Mouse (Mus musculus): Measurements from ENCODE around the gene Dlgap1. TPM values are rescaled to one million over a fixed set of nuclear protein-coding genes. Genes with fewer than 3 reads are reported as not detected.
A peak's percentile ranks its signal among the peaks of the same experiment; 100 is the strongest.
"Not testable (repeated sequence)": the region's sequence is repeated elsewhere in the genome, so short reads cannot be mapped to it uniquely, and the experiment has no call there.

The Dlgap1 gene
- polyA plus RNA-seq, 1 experiment from 2014 or later, result 3.7 TPM

DNA sequence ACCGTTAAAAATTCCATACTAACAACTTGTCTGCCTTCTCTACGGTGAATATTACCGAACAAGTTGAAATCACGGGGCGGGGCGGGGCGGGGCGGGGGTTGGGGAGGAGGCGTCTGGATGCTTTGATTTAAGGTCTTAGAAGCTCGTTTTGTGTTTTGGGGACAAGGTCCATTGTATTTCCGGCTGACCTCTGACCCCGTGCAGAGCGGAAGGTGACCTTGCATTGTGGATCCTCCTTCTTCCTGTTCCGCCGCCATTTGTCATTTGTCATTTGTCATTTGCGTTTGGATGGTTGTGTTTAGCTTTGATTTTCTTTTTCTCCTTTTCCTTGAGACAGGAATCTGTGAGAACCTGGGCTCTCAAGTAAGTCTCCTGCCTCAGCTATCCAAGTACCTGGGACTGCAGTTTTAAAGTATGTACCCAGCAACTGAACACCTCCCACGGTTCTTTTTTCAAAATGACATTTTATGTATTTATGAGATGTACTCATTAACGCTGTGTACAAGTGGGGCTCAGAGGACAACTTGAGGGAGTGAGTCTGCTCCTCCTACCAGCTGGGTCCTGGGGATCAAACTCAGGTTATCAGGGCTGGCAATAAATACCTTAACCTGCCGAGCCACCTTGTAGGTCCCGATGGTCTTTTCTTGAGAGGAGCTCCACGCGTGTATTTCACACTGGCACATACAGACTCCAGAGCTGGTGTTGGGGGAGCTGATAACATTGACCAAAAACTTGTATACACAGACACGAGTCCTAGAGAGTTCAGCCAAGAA is 861.3 kb downstream of the Dlgap1 start:
- Histone ChIP-seq H3K27me3 (replicated peaks; ENCODE audit: control insufficient read depth, insufficient read depth, low read length) (no peaks in the 10 kb centered on the region), H3K9me3 (ENCODE audit: control insufficient read depth, low read length) (no peaks in the 10 kb centered on the region), H3K4me2 (ENCODE audit: low read depth, low read length) (no peak overlapping the region), H3K27ac (replicated peaks; ENCODE audit: low read depth, low read length) (no peak overlapping the region), H3K36me3 (ENCODE audit: control insufficient read depth, insufficient read depth, low read length) (no peaks in the 10 kb centered on the region), H3K9ac (ENCODE audit: low read depth, low read length) (no peak overlapping the region), H3K4me1 (ENCODE audit: control insufficient read depth, insufficient read depth, low read length) (peaks cover 8% of the 10 kb centered on the region), H3K4me3 (ENCODE audit: low read depth, low read length) (no peak overlapping the region)
- ATAC-seq (ENCODE audit: low read depth) (no peak), DNase-seq (ENCODE audit: low spot score) (no peak)
- 84% methylated on average over 23 of the region's 23 CpGs for WGBS

DNA sequence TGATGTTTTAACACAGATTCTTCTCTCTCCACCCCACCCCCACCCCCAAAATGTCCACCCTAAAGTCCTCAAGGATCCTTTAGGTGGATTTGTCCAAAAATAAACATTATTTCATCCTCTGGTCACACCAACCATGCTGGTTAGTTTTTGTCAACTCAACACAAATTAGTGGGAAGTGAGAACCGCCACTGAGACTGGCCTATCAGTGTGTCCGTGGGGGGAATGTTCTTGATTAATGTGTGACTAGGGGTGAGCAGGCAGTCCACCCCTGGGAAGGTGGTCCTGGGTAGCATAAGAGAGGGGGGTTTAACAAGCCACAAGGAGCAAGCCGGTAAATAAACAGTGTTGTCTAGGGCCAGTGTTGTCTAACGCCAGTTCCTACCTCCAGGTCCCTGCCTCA is 862.7 kb downstream of the Dlgap1 start:
- DNase-seq (ENCODE audit: low spot score) (no peak), ATAC-seq (ENCODE audit: low read depth) (no peak)
- 81% methylated on average over 4 of the region's 4 CpGs for WGBS
- no peak overlapping the region for H3K4me2 ChIP-seq (ENCODE audit: low read depth, low read length)
- no peaks in the 10 kb centered on the region for H3K9me3 ChIP-seq (ENCODE audit: control insufficient read depth, low read length)
- H3K27me3 ChIP-seq (replicated peaks; ENCODE audit: control insufficient read depth, insufficient read depth, low read length), result no peaks in the 10 kb centered on the region
- 0 out of 2 replicates have a peak, but pooled peaks cover 5% of the 10 kb centered on the region for H3K36me3 ChIP-seq (ENCODE audit: control insufficient read depth, insufficient read depth, low read length)
- no peak overlapping the region for H3K9ac ChIP-seq (ENCODE audit: low read depth, low read length)
- no peak overlapping the region for H3K27ac ChIP-seq (replicated peaks; ENCODE audit: low read depth, low read length)
- H3K4me1 ChIP-seq (ENCODE audit: control insufficient read depth, insufficient read depth, low read length), result peaks cover 8% of the 10 kb centered on the region
- H3K4me3 ChIP-seq (ENCODE audit: low read depth, low read length), result no peak overlapping the region

DNA sequence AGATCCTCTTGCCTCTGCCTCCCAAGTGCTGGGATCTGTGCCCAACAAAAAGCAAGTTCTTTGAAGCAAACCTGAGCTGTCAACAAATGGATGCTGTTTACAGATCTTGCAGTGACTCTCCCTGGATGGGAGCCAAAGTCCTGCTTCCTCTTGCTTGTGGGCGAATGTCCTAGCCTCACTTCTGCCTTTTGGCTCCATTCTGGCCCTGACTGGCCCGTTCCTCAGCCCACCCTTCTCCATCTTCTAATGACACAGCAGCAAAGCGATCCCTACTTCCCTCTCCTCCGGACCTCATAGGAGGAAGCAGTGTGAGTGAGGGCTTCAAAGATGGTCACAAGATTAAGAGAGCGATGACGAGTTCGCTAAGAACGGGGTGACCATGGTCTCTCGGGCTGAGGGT is 863.7 kb downstream of the Dlgap1 start:
- 88% methylated on average over 9 of the region's 9 CpGs for WGBS
- no peak for DNase-seq (ENCODE audit: low spot score)
- ATAC-seq (ENCODE audit: low read depth), result no peak
- H3K27ac ChIP-seq (replicated peaks; ENCODE audit: low read depth, low read length), result no peak overlapping the region
- no peaks in the 10 kb centered on the region for H3K27me3 ChIP-seq (replicated peaks; ENCODE audit: control insufficient read depth, insufficient read depth, low read length)
- H3K9ac ChIP-seq (ENCODE audit: low read depth, low read length), result no peak overlapping the region
- no peak overlapping the region for H3K4me2 ChIP-seq (ENCODE audit: low read depth, low read length)
- 0 out of 2 replicates have a peak, but pooled peaks cover 6% of the 10 kb centered on the region for H3K36me3 ChIP-seq (ENCODE audit: control insufficient read depth, insufficient read depth, low read length)
- peaks cover 8% of the 10 kb centered on the region for H3K4me1 ChIP-seq (ENCODE audit: control insufficient read depth, insufficient read depth, low read length)
- H3K9me3 ChIP-seq (ENCODE audit: control insufficient read depth, low read length), result no peaks in the 10 kb centered on the region
- no peak overlapping the region for H3K4me3 ChIP-seq (ENCODE audit: low read depth, low read length)

DNA sequence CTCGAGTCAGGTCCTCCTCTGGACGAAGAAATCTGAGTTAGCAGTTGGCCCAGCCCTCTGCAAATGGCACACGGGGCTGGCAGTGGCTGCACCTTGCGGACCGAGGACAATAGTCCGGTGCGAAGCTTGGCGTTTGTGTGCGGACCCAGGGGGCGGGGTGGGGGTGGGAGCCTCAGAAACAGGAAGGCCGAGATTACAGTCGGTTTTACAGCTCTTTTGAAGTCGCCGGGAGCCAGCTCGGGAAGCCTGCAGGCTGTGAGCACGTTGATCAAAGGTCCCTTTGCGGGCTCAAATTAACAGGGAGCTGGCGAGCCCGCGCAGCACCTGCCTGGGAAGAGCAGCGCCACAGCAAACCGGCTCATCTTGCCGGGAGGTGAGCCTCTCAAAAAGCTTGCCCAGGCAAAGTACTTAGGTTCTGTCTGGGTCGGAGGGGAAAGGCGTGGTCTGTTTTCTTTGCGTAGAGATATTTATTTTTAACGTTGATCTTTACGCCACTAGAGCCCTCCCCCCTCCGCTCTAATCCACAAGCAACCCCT is 865.6 kb downstream of the Dlgap1 start:
- Histone ChIP-seq H3K4me2 (ENCODE audit: low read depth, low read length) (peak overlapping the region; percentile 75), H3K27me3 (replicated peaks; ENCODE audit: control insufficient read depth, insufficient read depth, low read length) (no peaks in the 10 kb centered on the region), H3K4me1 (ENCODE audit: control insufficient read depth, insufficient read depth, low read length) (peaks cover 8% of the 10 kb centered on the region), H3K9me3 (ENCODE audit: control insufficient read depth, low read length) (no peaks in the 10 kb centered on the region), H3K4me3 (ENCODE audit: low read depth, low read length) (peak overlapping the region; percentile 40), H3K9ac (ENCODE audit: low read depth, low read length) (peak overlapping the region; percentile 55), H3K36me3 (ENCODE audit: control insufficient read depth, insufficient read depth, low read length) (0 out of 2 replicates have a peak, but pooled peaks cover 11% of the 10 kb centered on the region), H3K27ac (replicated peaks; ENCODE audit: low read depth, low read length) (no peak overlapping the region)
- ATAC-seq (ENCODE audit: low read depth), result peak; percentile 42; the same call in 1 of the 2 replicates
- WGBS, result 1% methylated on average over 28 of the region's 29 CpGs
- peak; percentile 81 for DNase-seq (ENCODE audit: low spot score)

DNA sequence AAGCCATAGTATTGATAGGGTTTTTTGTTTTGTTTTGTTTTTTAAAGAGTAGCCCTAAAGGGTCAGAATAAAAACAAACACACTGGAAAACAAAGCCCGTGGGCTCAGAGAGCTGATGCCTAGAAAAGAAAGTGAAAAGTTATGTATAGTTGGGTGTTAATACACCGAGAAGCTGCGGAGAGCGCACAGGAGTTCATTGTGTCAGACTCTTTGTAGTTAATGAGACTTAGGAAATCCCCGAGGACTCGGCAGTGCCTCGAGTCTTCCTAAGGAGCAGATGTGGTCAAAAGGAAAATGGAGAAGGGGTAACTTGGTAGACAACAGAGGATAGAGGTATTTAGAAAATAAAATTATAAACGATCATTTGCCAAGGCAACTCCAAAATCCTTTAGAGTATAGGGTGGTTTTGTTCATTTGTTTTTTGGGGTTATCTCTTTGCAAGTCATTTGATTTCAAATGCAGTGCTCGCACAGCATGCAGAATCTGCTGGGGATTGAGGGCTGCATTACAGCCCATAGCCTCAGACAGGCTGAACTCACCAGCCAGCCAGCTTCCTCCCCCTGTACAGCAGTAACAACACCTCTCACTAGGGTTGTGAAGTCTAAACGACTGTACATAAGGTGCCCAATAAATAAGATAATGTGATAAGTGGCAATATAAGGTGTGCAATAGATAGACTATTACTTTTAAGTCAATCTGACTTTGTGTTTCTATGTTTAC is 866.4 kb downstream of the Dlgap1 start:
- Histone ChIP-seq H3K27me3 (replicated peaks; ENCODE audit: control insufficient read depth, insufficient read depth, low read length) (no peaks in the 10 kb centered on the region), H3K4me1 (ENCODE audit: control insufficient read depth, insufficient read depth, low read length) (peaks cover 8% of the 10 kb centered on the region), H3K9me3 (ENCODE audit: control insufficient read depth, low read length) (no peaks in the 10 kb centered on the region), H3K4me3 (ENCODE audit: low read depth, low read length) (peak overlapping the region; percentile 40), H3K27ac (replicated peaks; ENCODE audit: low read depth, low read length) (no peak overlapping the region), H3K36me3 (ENCODE audit: control insufficient read depth, insufficient read depth, low read length) (peaks cover 19% of the 10 kb centered on the region), H3K9ac (ENCODE audit: low read depth, low read length) (no peak overlapping the region; the same call in 1 of the 2 replicates), H3K4me2 (ENCODE audit: low read depth, low read length) (peak overlapping the region; percentile 75)
- WGBS, result 5% methylated on average over 10 of the region's 10 CpGs
- DNase-seq (ENCODE audit: low spot score), result peak; percentile 50
- ATAC-seq (ENCODE audit: low read depth), result no peak

DNA sequence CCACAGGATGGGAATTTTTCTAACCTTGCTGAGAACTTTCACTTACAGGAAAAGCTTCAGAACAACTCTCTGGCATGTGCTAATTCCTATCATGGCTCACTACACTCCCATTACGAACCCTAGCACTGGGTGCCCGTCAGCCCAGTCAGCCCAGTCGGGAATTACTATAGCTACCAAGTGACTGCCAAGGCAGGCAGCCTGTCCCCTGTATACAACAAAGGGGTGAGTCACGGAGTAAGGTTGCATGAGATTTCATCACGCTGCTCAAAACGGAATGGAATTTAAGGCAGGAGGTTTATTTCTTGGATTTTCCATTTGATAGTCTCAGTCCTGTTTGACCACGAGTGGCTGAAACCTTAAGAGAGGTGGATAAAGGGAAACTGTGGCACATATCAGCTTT is 867.9 kb downstream of the Dlgap1 start:
- H3K4me3 ChIP-seq (ENCODE audit: low read depth, low read length), result no peak overlapping the region
- no peaks in the 10 kb centered on the region for H3K27me3 ChIP-seq (replicated peaks; ENCODE audit: control insufficient read depth, insufficient read depth, low read length)
- ATAC-seq (ENCODE audit: low read depth) (peak; percentile 75), DNase-seq (ENCODE audit: low spot score) (no peak)
- peaks cover 8% of the 10 kb centered on the region for H3K4me1 ChIP-seq (ENCODE audit: control insufficient read depth, insufficient read depth, low read length)
- H3K36me3 ChIP-seq (ENCODE audit: control insufficient read depth, insufficient read depth, low read length), result peaks cover 31% of the 10 kb centered on the region
- H3K9me3 ChIP-seq (ENCODE audit: control insufficient read depth, low read length), result no peaks in the 10 kb centered on the region
- H3K9ac ChIP-seq (ENCODE audit: low read depth, low read length), result no peak overlapping the region
- 57% methylated on average over 7 of the region's 7 CpGs for WGBS
- H3K4me2 ChIP-seq (ENCODE audit: low read depth, low read length), result no peak overlapping the region
- H3K27ac ChIP-seq (replicated peaks; ENCODE audit: low read depth, low read length), result no peak overlapping the region

DNA sequence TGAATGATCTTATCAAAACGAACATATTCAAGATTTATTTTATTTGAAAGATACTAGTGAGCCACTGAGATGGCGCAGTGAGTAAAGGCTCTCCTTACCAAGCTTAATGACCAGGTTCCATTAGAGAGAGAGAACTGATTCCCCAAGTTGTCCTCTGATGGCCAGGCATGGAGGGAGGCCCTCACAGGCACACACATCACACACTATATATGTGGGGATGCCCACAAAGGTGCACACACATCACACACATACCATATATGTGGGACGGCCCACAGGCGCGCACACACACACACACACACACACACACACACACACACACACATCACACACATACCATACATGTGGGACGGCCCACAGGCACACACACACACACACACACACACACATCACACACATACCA is 868.6 kb downstream of the Dlgap1 start:
- ATAC-seq (ENCODE audit: low read depth); H3K27ac ChIP-seq (replicated peaks; ENCODE audit: low read depth, low read length); H3K4me3 ChIP-seq (ENCODE audit: low read depth, low read length); H3K9ac ChIP-seq (ENCODE audit: low read depth, low read length); H3K27me3 ChIP-seq (replicated peaks; ENCODE audit: control insufficient read depth, insufficient read depth, low read length); H3K4me1 ChIP-seq (ENCODE audit: control insufficient read depth, insufficient read depth, low read length); DNase-seq (ENCODE audit: low spot score); H3K9me3 ChIP-seq (ENCODE audit: control insufficient read depth, low read length); H3K4me2 ChIP-seq (ENCODE audit: low read depth, low read length): not testable (repeated sequence)
- 94% methylated on average over 5 of the region's 6 CpGs for WGBS
- peaks cover 36% of the 10 kb centered on the region for H3K36me3 ChIP-seq (ENCODE audit: control insufficient read depth, insufficient read depth, low read length)

DNA sequence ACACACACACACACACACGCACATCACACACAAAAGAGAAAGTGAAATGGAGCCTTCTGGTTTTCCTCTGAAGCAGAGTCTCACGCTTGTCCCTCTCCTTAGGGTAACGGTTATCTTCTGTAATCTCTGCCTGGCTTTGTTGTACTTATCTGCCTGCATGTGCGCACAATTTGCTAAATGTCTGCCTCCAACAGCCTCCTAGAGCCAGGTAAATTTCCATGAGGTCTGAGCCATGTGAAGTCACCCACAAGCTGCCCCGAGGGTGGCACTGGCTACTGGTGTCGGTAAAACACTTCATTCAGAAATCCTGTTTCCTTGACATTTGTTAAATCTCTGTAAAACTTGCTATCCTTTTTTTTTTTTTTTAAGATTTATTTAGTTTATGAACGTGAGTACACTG is 869.2 kb downstream of the Dlgap1 start:
- H3K4me3 ChIP-seq (ENCODE audit: low read depth, low read length), result no peak overlapping the region
- ATAC-seq (ENCODE audit: low read depth) (no peak), DNase-seq (ENCODE audit: low spot score) (no peak)
- no peaks in the 10 kb centered on the region for H3K27me3 ChIP-seq (replicated peaks; ENCODE audit: control insufficient read depth, insufficient read depth, low read length)
- peaks cover 42% of the 10 kb centered on the region for H3K36me3 ChIP-seq (ENCODE audit: control insufficient read depth, insufficient read depth, low read length)
- H3K9ac ChIP-seq (ENCODE audit: low read depth, low read length), result no peak overlapping the region
- H3K4me2 ChIP-seq (ENCODE audit: low read depth, low read length), result no peak overlapping the region
- H3K27ac ChIP-seq (replicated peaks; ENCODE audit: low read depth, low read length), result no peak overlapping the region
- WGBS, result 74% methylated on average over 7 of the region's 7 CpGs
- H3K9me3 ChIP-seq (ENCODE audit: control insufficient read depth, low read length), result no peaks in the 10 kb centered on the region
- H3K4me1 ChIP-seq (ENCODE audit: control insufficient read depth, insufficient read depth, low read length), result peaks cover 8% of the 10 kb centered on the region

Measured in embryonic facial prominence, embryonic 14.5 days (tissue).